In the genomic region with DNA sequence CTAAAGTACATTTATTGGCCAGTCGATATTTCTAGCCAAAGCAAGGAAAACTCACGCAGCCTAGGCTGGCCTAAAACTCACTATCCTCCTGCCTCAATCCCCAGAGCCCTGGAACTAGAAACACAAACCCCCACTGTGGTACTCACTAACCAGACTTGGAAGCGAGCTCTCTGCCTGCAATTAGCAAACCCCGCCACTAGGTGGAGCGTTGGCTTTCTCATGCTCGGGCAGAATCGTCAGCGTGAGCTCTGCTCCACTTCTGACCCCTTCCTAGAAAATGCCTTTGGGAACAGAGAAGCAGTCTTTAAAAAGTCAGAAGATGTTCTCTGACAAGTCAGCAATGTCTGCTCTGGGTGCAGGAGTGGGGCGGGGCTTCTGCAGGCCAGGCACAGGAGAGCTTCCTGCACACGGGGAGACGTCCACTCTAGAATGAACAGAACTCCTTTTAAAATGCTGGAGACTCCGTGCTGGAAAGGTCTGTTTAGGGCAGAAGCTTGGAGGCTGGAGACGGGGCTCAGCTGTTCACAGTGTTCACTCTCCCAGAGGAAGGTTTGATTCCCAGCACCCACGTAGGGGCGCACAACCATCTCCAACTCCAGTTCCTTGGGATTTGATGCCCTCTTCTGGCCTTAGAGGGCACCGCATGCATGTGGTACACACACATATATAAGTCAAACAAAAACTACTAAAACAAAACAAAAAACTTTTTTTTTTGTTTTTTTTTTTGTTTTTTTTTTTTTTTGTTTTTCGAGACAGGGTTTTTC, we compare ENCODE assay signal across 8 mouse cellular contexts. TPM values are rescaled to one million over a fixed set of nuclear protein-coding genes. Genes with fewer than 3 reads are reported as not detected.
DNase-seq lines count a peak whose midpoint lies in the region; ATAC-seq and TF ChIP-seq lines count a peak whose summit lies in the region.
"Had no signal": no experiment of that assay in that cellular context is flagged by ENCODE, and none has a peak within 500 bp of the region (broad histone marks: within the 10 kb centered on the region; RNA-seq: fewer than 3 reads in every experiment).

No protein-coding gene starts in this region.

- H3K27ac ChIP-seq in intestine, postnatal 0 days (ENCODE audit: low read depth, low read length) = no peak overlapping the region
- H3K27ac ChIP-seq in intestine, embryonic 16.5 days (ENCODE audit: low read length) = no peak overlapping the region
- H3K27ac ChIP-seq: liver, embryonic 15.5 days had no signal

- 0 out of 2 replicates have a peak, but pooled peaks cover 4% of the 10 kb centered on the region for H3K9me3 ChIP-seq in intestine, postnatal 0 days (ENCODE audit: control insufficient read depth)
- no peaks in the 10 kb centered on the region for H3K9me3 ChIP-seq in intestine, embryonic 16.5 days (ENCODE audit: control insufficient read depth, low read length)
- H3K9me3 ChIP-seq: liver, embryonic 15.5 days had no signal

- H3K4me1 ChIP-seq in intestine, postnatal 0 days (replicated peaks; ENCODE audit: control insufficient read depth, insufficient read depth, low read length) = no peaks in the 10 kb centered on the region
- peaks cover 3% of the 10 kb centered on the region for H3K4me1 ChIP-seq in intestine, embryonic 16.5 days (ENCODE audit: control insufficient read depth, insufficient read depth, low read length)
- H3K4me1 ChIP-seq: liver, embryonic 15.5 days had no signal

- no peaks in the 10 kb centered on the region for H3K36me3 ChIP-seq in intestine, postnatal 0 days (ENCODE audit: control insufficient read depth, insufficient read depth)
- H3K36me3 ChIP-seq in intestine, embryonic 16.5 days (ENCODE audit: control insufficient read depth, insufficient read depth, low read length) = no peaks in the 10 kb centered on the region
- H3K36me3 ChIP-seq: liver, embryonic 15.5 days had no signal

- ATAC-seq in intestine, postnatal 0 days = no peak
- ATAC-seq in intestine, embryonic 16.5 days = no peak

- H3K27me3 ChIP-seq in intestine, postnatal 0 days (replicated peaks; ENCODE audit: control insufficient read depth, insufficient read depth, low read length) = no peaks in the 10 kb centered on the region
- no peaks in the 10 kb centered on the region for H3K27me3 ChIP-seq in intestine, embryonic 16.5 days (replicated peaks; ENCODE audit: control insufficient read depth, insufficient read depth, low read length)
- H3K27me3 ChIP-seq: liver, embryonic 15.5 days had no signal

- peak; percentile 65 for TF ChIP-seq CTCF in intestine, postnatal 0 days (IDR thresholded peaks at IDR 0.05; ENCODE audit: low read depth)

- WGBS in intestine, postnatal 0 days = 74% methylated on average over 17 of the region's 17 CpGs
- WGBS in intestine, embryonic 16.5 days = 70% methylated on average over 17 of the region's 17 CpGs

- H3K9ac ChIP-seq in intestine, postnatal 0 days (ENCODE audit: low read depth, low read length) = no peak overlapping the region
- no peak overlapping the region for H3K9ac ChIP-seq in intestine, embryonic 16.5 days (ENCODE audit: low read depth, low read length)
- H3K9ac ChIP-seq: liver, embryonic 15.5 days had no signal

- H3K4me2 ChIP-seq in intestine, postnatal 0 days (replicated peaks; ENCODE audit: low read depth) = no peak overlapping the region
- H3K4me2 ChIP-seq in intestine, embryonic 16.5 days (ENCODE audit: low read depth, low read length) = no peak overlapping the region
- H3K4me2 ChIP-seq: liver, embryonic 15.5 days had no signal

- DNase-seq in CD4-positive helper T cell, adult 2 months (ENCODE audit: low read depth, low spot score) = peak; percentile 66
- peak; percentile 90 for DNase-seq in ES-CJ7 (ENCODE audit: low read depth, low spot score)
- DNase-seq in heart, postnatal 4 days = peak; percentile 65
- DNase-seq in spleen, postnatal 36 days (ENCODE audit: low spot score in 2 of 2) = peak; percentile 38 to 40
- no peak for DNase-seq in frontal cortex, postnatal 14 days (ENCODE audit: low spot score in 2 of 2)

- H3K4me3 ChIP-seq in intestine, postnatal 0 days (ENCODE audit: low read depth, low read length) = no peak overlapping the region
- no peak overlapping the region for H3K4me3 ChIP-seq in intestine, embryonic 16.5 days (ENCODE audit: low read length)
- H3K4me3 ChIP-seq: liver, embryonic 15.5 days had no signal

RNA-seq across cellular contexts. Expression of gene Emid1, which starts 8.8 kb away (rescaled TPM):
- 47.9 and 56.4 TPM in 2 replicates for polyA plus RNA-seq in intestine, postnatal 0 days (2015; fragmentation: Nextera tagmentation; extraction: Ambion mirVana)
- 112 and 120 TPM in 2 replicates for polyA plus RNA-seq in intestine, embryonic 16.5 days (2015; fragmentation: Nextera tagmentation; extraction: Ambion mirVana)
- total RNA-seq in heart, postnatal 4 days (2021) = 1 to 10 TPM; 4.4 to 4.7 TPM

Comparison
In these comparisons a context has a peak if more than half of its experiments do, and no peak if none do; other contexts are left out.
1. DNase-seq: peak in CD4-positive helper T cell, adult 2 months (single experiment), ES-CJ7 (single experiment), heart, postnatal 4 days (single experiment) and spleen, postnatal 36 days (2 of 2); none in frontal cortex, postnatal 14 days (0 of 2).